Mouse (Mus musculus): Measurements from ENCODE around the gene Mcm10.
A peak's percentile ranks its signal among the peaks of the same experiment; 100 is the strongest.

The Mcm10 gene

DNA sequence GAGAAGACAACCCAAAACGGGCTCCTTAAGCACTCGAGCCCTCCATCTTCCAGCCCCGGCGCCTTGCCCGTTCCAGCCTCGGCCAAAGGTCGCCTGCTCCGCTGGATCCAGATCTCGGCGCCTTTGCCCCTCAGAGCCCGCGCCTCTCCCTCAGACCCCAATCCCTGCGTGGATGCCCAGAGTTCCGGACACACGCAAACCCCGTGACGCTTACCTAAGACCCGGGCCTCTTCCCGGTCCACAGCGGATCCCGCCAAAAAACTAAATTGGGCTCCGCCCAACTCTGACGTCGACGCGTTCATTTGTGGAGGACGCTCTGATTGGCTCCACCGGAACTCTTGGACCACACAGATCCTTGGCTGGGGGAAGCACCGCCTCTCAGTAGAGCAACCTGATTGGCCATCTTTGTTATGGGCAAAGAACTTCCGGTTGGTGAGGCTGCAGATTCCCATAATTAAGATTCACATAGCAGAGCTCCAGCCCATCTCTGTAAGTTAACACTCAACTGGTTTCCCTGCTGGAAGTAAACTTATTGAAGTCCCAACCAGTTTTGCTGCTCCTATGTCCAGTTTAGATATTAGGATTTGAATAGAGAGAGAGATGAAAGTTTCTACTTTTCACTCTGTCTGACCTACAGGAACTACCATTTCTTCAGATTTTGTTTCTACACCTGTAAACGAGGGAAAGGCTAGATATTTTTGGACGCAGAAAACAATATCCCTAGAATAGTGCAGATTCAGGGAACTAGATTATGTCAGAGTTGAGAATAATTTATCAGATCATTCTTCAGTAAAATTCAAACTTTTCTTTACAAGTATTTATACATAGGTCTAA is at the start of gene Mcm10:
Mcm10 (minus strand) TSS at position 301 of the 834 bp plus-strand sequence.
- DNase-seq (ENCODE audit: low spot score): peak; percentile 87

GRCm38 (mm10) chr2:5061133-5061708 is 48.6 kb upstream of the Mcm10 start:
- DNase-seq (ENCODE audit: low spot score): no peak

GRCm38 (mm10) chr2:5059997-5060396 is 47.4 kb upstream of the Mcm10 start:
- no peak for DNase-seq (ENCODE audit: low spot score)

DNA sequence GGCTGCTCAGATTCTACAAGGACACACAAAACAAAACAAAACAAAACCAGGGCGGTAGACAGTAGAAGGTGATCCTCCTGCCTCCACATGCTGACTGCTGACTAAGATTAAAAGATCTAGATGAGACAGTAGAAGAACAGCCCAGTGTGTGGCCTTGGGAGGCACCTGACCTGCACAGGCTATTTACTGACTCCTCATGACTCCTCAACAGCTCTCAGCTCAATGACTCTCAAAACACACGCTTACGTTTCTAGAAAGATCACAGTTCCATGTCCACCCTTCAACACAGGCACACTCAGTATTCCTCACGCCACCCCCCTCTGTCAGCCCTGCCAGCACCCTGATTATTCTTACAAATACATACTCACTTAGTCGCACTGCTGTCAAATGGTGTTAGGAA is 45.8 kb upstream of the Mcm10 start:
- no peak for DNase-seq (ENCODE audit: low spot score)

DNA sequence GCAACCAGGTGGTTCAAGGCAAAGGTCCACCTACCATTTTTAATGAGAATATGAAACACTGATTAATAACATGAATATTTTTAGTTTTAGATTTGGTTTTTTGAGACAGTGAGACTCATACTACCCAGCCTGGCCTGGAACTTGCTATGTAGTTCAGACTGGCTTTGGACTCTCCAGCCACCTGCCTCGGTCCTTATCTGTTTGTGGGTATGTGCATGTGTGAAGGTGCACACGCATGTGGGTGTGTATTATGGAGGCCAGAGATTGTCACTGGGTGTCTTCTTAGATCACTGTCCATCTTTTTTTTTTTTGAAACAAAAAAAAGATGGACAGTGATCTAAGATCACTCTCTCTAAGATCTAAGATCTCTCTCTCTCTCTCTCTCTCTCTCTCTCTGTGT is 38.0 kb upstream of the Mcm10 start:
- no peak for DNase-seq (ENCODE audit: low spot score)

GRCm38 (mm10) chr2:5047016-5047415 is 34.4 kb upstream of the Mcm10 start:
- DNase-seq (ENCODE audit: low spot score): no peak

GRCm38 (mm10) chr2:5045269-5045965 is 32.8 kb upstream of the Mcm10 start:
- DNase-seq (ENCODE audit: low spot score): peak; percentile 48

DNA sequence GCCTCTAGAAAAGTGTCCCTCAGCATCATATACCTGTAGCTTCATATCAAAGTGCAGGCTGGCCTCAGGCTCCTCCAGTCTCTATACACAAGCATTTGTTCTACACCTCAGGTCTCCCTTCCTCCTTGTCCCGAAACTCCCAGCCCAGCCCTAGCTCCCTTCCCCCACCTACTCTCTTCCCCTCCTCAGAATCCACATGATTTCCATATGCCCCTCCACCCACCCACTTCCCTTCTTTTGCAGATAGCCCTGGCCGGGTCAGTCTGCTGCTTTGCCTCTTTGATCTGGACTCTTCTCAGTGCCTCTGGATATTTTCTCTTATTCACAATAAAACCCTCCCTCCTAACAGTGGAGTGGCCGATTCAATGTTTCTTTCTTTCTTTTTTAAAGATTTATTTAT is 31.7 kb upstream of the Mcm10 start:
- no peak for DNase-seq (ENCODE audit: low spot score)

GRCm38 (mm10) chr2:5043476-5043761 is 30.8 kb upstream of the Mcm10 start:
- no peak for DNase-seq (ENCODE audit: low spot score)

DNA sequence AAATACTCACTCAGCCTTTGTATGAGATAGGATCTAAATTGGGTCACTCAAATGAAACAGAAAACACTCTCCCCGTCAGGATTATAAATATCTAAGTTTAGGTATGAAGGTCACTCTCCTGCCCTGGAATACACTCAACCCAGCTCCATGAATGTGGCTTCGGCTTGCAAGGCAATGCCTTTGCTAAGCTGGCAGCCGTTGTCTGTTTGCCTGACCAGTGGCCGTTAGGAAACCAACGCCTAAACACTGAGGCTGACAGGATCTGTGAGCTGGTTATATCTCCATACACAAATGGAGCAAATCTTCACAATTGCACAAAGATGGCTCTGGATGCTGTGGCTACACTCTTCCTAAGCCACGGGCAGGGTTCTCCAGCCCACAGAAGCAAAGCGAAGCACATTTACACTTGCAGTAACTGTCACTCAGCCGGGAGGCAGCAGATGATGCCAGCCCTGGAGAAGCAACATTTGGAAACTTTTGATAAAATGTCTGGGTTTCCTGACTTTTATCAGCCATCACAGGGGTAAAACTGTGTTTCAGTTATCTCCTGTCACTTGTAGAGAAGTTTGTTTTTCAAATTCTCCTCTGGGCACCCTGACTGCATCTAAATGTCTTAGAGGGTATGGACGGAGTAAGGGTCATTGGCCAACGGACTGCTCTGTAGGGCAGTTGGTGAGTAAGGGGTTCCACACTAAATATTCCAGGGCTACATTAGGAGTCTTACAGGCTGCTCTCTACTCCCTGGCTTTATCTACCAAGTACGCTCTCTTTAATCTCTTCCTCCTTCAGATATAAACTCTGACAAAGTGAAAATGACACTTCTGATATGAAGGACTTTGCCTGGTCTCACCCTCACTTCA is 30.3 kb upstream of the Mcm10 start:
- DNase-seq (ENCODE audit: low spot score): no peak

GRCm38 (mm10) chr2:5041854-5042253 is 29.3 kb upstream of the Mcm10 start:
- DNase-seq (ENCODE audit: low spot score): no peak

DNA sequence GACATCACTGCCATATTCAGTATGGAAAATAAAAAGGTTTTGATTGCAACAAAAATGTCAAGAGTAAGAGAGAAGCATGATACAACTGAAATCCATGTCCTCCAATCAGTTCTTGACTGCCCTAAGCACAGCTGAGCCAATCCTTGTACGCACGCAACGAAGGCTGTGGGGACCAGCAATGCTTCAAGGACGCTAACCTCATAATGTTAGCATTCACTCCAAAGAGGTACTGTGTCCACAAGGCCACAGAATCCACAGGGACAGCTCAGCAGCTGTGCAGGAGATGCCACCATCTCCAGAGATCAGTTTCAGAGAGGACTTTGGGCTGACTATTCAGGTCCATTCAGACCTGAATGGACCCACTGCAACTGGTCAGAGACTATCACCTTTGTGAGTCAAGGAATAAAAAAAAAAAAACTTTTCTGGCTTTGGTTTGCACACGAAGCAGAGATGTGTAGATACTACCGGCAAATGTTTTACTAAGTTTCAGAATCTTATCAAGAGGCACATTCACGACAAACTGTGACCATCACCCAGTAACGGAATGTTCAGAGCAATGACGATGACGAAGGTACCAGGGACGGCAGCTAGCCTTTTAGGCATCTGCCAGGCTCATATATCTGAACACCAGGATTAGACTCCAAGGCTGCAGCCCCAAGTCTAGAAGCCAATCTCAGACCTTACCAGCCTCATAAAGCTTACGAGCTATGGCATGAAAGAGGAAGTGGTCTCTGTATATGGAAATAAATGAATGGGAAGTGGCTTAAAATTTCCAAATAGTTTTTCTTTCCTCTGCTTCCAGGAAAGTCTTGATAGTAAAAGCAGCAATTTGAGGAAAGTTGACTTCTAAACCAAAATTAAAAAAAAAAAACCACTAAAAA is 27.9 kb upstream of the Mcm10 start:
- DNase-seq (ENCODE audit: low spot score): no peak

DNA sequence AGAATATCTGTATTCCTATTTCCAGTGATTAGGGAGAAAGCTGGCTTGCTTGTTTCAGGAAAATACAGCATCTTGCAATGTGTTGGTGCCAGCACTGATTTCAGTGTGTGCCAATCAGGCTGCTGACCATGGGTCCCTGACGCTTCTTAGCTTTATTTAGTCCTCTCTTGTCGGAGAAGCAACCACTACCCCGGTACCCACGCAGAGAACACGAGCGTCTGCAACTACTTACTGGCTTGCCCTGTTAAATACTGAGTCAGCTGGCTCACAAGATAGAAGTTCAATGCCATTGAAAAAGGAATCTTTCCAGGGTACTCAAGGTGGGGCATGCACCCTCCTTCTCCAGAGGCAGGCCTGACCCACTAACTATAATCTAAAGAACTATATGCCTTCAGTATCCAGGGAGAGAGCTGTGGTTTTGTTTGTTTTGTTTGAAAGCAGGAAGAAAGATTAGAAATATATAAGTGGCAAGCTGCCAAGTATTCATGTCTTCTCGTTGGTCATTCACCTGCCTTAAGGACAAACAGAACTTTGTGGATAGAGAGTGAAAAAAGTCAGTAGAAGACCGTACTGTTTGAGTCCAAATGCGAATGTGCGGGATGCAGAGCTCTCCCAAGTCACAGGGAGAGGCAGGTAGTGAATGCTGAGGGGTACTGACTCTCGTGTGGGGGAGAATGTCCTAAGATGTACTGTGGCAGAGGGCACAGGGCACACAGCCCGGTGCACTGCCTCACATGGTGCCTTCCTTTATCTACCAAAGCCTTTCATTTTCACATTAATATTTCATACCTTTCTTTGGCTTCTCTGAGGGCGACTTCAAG is 27.0 kb upstream of the Mcm10 start:
- DNase-seq (ENCODE audit: low spot score): no peak

GRCm38 (mm10) chr2:5038320-5038719 is 25.7 kb upstream of the Mcm10 start:
- DNase-seq (ENCODE audit: low spot score): no peak

DNA sequence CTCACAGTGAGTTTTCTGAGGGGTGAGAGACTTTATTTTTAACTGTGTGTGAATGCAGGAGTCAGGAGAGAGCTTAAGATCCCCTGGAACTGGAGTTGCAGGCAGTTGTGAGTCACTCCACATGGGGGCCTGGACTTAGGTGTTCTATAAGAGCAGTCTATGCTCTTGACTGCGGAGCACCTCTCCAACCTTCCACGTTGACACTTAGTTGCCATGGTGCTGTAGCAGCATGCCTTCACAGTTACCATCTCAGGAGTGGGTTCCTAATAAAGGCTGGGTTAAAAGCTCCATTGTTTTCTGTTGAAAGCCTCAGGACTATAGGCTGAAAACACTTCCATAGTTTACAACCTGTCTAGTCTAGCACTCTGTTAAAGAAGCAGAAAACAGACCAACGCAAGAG is 24.8 kb upstream of the Mcm10 start:
- DNase-seq (ENCODE audit: low spot score): no peak

- DNase-seq (ENCODE audit: low spot score): no peak
Observed at GRCm38 (mm10) chr2:5036411-5037076, 24.0 kb upstream of the Mcm10 start.

GRCm38 (mm10) chr2:5035241-5035640 is 22.6 kb upstream of the Mcm10 start:
- no peak for DNase-seq (ENCODE audit: low spot score)

- DNase-seq (ENCODE audit: low spot score): no peak
Observed at GRCm38 (mm10) chr2:5034801-5035200, 22.2 kb upstream of the Mcm10 start.

- no peak for DNase-seq (ENCODE audit: low spot score)
Observed at GRCm38 (mm10) chr2:5033546-5034420, 21.2 kb upstream of the Mcm10 start.

All from MN1 (cell line).